Comparison of ENCODE assay signal across 18 mouse cellular contexts in the genomic region with DNA sequence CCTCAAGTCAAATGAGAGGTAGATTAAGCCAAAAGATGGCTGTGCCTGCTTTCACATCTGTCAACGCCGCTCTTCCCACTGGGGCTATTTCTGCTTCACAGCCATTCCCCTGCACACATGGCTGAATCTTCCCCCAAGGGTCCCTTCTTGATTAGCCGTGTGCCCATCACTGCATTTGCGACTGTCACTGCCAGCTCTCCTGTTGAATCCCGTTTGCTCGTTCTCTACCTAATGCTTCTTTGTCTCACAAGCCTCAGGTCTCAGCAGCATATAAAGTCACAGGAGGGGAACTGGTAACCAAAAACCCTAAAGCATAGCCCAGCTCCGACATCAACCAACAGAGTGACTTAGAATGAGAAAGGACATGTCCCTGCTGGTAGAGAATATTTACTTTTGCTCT. TPM values are rescaled to one million over a fixed set of nuclear protein-coding genes. Genes with fewer than 3 reads are reported as not detected.
"Had no signal": no experiment of that assay in that cellular context is flagged by ENCODE, and none has a peak within 500 bp of the region (broad histone marks: within the 10 kb centered on the region; RNA-seq: fewer than 3 reads in every experiment).

No protein-coding gene starts in this region.

- H3K4me3 ChIP-seq: left cerebral cortex, adult 2 months; limb, embryonic 12.5 days; midbrain, embryonic 13.5 days had no signal

- H3K27ac ChIP-seq: left cerebral cortex, adult 2 months; limb, embryonic 12.5 days; liver, embryonic 14.5 days; midbrain, embryonic 13.5 days had no signal

- H3K4me1 ChIP-seq: midbrain, embryonic 13.5 days had no signal

- H3K4me2 ChIP-seq: limb, embryonic 12.5 days; midbrain, embryonic 13.5 days had no signal

- H3K9ac ChIP-seq: limb, embryonic 12.5 days; liver, embryonic 14.5 days; midbrain, embryonic 13.5 days had no signal

- ATAC-seq: midbrain, embryonic 13.5 days had no signal

- H3K27me3 ChIP-seq: limb, embryonic 12.5 days; midbrain, embryonic 13.5 days had no signal

- H3K36me3 ChIP-seq: limb, embryonic 12.5 days; midbrain, embryonic 13.5 days had no signal

- DNase-seq: kidney, adult 2 months; kidney, postnatal 25 days; lung, adult 18-20 months; right cerebral cortex, postnatal 4 days; spleen, adult 18-20 months; thymus, adult 18-20 months; thymus, postnatal 14 days had no signal

- H3K9me3 ChIP-seq: midbrain, embryonic 13.5 days had no signal

RNA-seq across cellular contexts. Expression of a gene that starts 45.6 kb away (rescaled TPM):
- total RNA-seq: layer of hippocampus, postnatal 25 days; left cerebral cortex, adult 2 months; left cerebral cortex, postnatal 14 days; liver, adult 2 months; megakaryocyte-erythroid progenitor cell, adult 5-6 weeks had no signal
- polyA plus RNA-seq: kidney, embryonic 16.5 days; limb, embryonic 12.5 days; liver, adult 2 months; liver, embryonic 14.5 days; lung, embryonic 16.5 days; midbrain, embryonic 13.5 days; stomach, embryonic 14.5 days had no signal
